Mouse (Mus musculus): ENCODE measurements at regions not wholly inside any gene's neighbourhood (a gene's known extent, or its start where the extent isn't known, plus 50 kb on each side); places are given as distances from the start of the nearest gene placed in this dataset.

DNA sequence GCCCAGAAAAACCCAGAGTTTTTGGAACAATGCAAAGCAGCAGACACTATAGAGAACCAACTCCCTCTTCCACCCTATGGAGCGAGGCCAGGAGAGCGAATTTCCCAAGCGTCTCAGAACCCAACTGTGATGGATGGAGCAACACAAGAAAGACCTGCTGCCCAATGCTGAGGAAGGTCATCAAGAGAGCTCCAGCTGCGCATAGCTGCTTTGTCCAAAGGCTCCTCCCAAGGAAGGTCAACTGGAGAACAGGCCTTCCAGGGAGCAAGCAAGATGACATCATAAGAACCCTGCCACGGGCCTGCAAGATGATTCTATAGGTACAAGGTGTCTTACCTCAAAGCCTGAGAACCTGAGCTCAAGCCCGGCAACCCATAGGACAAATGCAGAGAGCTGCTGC lies 104.5 kb upstream of the Lpar1 start:
- H3K27ac ChIP-seq, result no peak overlapping the region
- no peaks in the 10 kb centered on the region for H3K9me3 ChIP-seq
- H3K36me3 ChIP-seq, result no peaks in the 10 kb centered on the region
- peaks cover 3% of the 10 kb centered on the region for H3K4me1 ChIP-seq
- H3K27me3 ChIP-seq, result no peaks in the 10 kb centered on the region
- WGBS, result 47% methylated on average over 6 of the region's 6 CpGs
- no peak overlapping the region for H3K4me2 ChIP-seq
- ATAC-seq (ENCODE audit: borderline replicate concordance, extremely low read depth, low FRiP score, low TSS enrichment), result no peak
- no peak overlapping the region for H3K9ac ChIP-seq
- H3K4me3 ChIP-seq, result no peak overlapping the region

DNA sequence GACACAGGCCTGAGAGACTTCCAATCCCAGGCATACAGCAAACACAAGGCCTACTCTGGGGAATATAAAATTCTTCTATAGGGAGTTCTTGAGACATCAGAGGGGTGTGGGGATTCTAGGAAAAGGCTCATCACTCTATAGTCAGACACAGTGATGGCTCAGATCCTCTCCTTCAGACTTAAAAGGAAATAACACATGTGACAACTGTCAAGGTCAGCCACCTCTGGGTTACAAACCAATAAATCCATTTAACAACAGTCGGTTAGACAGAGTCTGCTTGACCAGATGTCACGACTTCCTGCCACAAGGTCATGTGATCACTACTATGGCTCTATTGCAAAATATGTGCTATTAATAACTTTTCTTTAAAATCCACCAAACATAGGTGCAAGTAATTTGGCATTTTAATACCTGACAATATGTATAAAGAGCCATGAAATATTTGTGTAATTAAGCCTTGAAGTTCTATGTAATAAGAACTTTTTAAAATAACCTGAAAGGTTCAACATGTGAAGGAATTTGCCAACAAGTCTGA lies 94.1 kb upstream of the Lpar1 start:
- no peak overlapping the region for H3K27ac ChIP-seq

DNA sequence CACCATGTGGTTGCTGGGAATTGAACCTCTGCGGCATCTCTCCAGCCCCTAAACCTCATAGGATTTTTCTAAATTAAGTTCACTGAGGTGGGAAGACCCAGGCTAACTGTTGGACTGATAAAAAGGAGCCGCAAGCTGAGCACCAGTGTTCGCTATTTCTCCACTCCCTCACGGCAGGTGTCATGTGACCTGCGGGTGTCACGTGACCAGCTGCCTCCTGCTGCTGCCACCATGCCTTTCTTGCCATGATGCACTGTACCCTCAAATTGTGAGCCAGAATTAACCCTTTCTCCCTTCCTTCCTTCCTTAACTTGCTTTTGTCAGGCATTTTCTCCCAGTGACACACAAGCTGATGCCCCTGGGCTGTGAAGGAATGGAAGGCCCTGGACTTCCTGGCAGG lies 93.1 kb upstream of the Lpar1 start:
- Histone ChIP-seq H3K4me2 (no peak overlapping the region), H3K27me3 (no peaks in the 10 kb centered on the region), H3K4me1 (no peaks in the 10 kb centered on the region; the same call in 1 of the 2 replicates), H3K27ac (no peak overlapping the region), H3K36me3 (no peaks in the 10 kb centered on the region), H3K4me3 (no peak overlapping the region), H3K9me3 (no peaks in the 10 kb centered on the region), H3K9ac (no peak overlapping the region)
- no peak for ATAC-seq (ENCODE audit: borderline replicate concordance, extremely low read depth, low FRiP score, low TSS enrichment)
- WGBS, result 94% methylated on average over 6 of the region's 6 CpGs

More for the DNA sequence above, 94.1 kb upstream of the Lpar1 start:
- 39% methylated on average over 2 of the region's 2 CpGs for WGBS
- H3K4me2 ChIP-seq, result no peak overlapping the region
- no peak overlapping the region for H3K9ac ChIP-seq
- H3K27me3 ChIP-seq, result no peaks in the 10 kb centered on the region
- H3K36me3 ChIP-seq, result no peaks in the 10 kb centered on the region
- no peaks in the 10 kb centered on the region; the same call in 1 of the 2 replicates for H3K4me1 ChIP-seq
- no peak for ATAC-seq (ENCODE audit: borderline replicate concordance, extremely low read depth, low FRiP score, low TSS enrichment)
- H3K4me3 ChIP-seq, result no peak overlapping the region
- no peaks in the 10 kb centered on the region for H3K9me3 ChIP-seq

DNA sequence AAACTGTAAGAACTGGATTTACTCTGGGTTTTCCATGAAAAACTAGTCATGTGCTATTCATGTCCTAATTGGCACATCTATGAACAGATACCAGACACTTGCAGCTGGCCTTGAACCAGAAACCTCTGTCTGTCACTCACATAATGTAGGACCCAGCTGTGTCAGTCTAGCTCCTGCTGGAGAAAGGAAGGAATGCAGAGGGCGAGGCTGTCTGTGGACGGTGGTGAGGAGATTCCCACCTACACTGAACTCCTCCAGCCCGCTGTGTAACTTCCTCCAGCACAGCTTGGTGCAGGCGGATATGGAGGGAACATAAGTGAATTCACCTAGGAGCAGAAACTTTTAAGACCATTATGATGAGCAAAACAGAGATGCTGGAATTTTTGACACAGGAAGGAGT lies 89.7 kb upstream of the Lpar1 start:
- H3K27me3 ChIP-seq, result no peaks in the 10 kb centered on the region
- no peak for ATAC-seq (ENCODE audit: borderline replicate concordance, extremely low read depth, low FRiP score, low TSS enrichment)
- no peaks in the 10 kb centered on the region for H3K9me3 ChIP-seq
- no peaks in the 10 kb centered on the region; the same call in 1 of the 2 replicates for H3K4me1 ChIP-seq
- 32% methylated on average over 4 of the region's 4 CpGs for WGBS
- no peaks in the 10 kb centered on the region for H3K36me3 ChIP-seq
- no peak overlapping the region for H3K4me2 ChIP-seq
- no peak overlapping the region for H3K4me3 ChIP-seq
- H3K27ac ChIP-seq, result no peak overlapping the region
- no peak overlapping the region for H3K9ac ChIP-seq

DNA sequence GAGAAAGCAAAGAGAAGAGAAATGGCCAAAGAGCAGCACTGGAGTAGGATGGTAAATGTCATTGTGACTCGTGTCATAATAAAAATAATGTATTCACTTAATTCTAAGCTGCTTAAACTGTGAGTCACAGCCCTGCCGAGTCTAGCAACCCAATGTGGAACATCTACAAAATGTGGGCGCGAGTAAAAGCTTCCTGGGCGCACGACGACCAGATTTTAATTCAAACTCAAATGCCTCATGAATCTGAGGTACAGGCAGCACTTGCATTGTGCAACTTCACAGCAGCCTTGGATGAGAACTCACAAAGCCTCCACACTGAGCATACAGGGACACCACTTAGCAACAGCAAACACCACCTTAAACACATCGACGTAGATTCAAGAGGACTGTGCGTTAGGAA lies 88.5 kb upstream of the Lpar1 start:
- H3K27ac ChIP-seq, result no peak overlapping the region
- H3K9ac ChIP-seq, result no peak overlapping the region
- no peaks in the 10 kb centered on the region for H3K27me3 ChIP-seq
- H3K4me2 ChIP-seq, result no peak overlapping the region
- no peaks in the 10 kb centered on the region for H3K36me3 ChIP-seq
- 85% methylated on average over 10 of the region's 10 CpGs for WGBS
- no peak for ATAC-seq (ENCODE audit: borderline replicate concordance, extremely low read depth, low FRiP score, low TSS enrichment)
- no peaks in the 10 kb centered on the region; the same call in 1 of the 2 replicates for H3K4me1 ChIP-seq
- H3K4me3 ChIP-seq, result no peak overlapping the region
- H3K9me3 ChIP-seq, result no peaks in the 10 kb centered on the region

DNA sequence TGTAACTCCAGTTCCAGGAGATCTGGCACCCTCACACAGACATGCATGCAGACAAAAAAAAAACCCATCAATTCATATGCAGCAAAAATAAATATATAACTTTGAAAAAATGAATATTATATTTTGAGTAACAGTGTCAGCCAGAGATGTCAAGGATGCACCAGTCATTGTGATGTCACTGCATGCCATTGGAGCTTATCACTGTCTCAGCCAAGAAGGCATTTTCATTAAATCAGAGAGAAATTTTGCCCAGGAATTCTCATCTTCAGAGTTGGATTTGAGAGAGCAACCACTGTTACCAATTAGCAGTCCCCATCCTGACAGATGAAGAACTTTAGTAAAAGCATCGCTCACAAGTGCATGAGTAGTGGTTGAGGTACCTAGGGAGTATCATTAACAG lies 79.0 kb upstream of the Lpar1 start:
- Histone ChIP-seq H3K9me3 (no peaks in the 10 kb centered on the region), H3K36me3 (no peaks in the 10 kb centered on the region), H3K9ac (no peak overlapping the region), H3K4me2 (no peak overlapping the region), H3K27me3 (no peaks in the 10 kb centered on the region), H3K4me1 (no peaks in the 10 kb centered on the region), H3K27ac (no peak overlapping the region), H3K4me3 (no peak overlapping the region)
- ATAC-seq (ENCODE audit: borderline replicate concordance, extremely low read depth, low FRiP score, low TSS enrichment), result no peak
- 98% methylated on average over 1 of the region's 1 CpGs for WGBS

DNA sequence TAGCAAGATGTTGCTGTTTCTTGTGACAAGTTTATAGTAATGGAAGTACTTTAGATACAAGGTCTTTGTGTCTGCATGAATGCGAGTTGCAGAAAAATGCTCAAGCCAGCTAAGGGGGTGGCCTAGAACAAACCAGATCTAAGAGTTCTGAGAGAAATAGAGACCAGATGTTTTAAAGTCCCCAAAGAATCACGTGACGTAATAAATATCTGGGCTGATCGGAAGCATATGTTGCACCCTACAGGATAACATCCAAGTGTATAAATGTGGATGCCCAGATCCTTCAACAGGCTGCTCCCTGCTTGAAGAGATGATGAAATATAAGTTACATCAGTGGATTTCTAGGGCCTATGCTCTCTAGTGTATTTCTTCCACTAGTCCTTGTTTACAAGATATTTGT lies 77.7 kb upstream of the Lpar1 start:
- Histone ChIP-seq H3K9ac (no peak overlapping the region), H3K4me3 (no peak overlapping the region), H3K4me1 (no peaks in the 10 kb centered on the region), H3K27me3 (no peaks in the 10 kb centered on the region), H3K4me2 (no peak overlapping the region), H3K27ac (no peak overlapping the region), H3K9me3 (no peaks in the 10 kb centered on the region), H3K36me3 (no peaks in the 10 kb centered on the region)
- peak; percentile 42; the same call in 1 of the 2 replicates for ATAC-seq (ENCODE audit: borderline replicate concordance, extremely low read depth, low FRiP score, low TSS enrichment)
- 58% methylated on average over 4 of the region's 4 CpGs for WGBS

DNA sequence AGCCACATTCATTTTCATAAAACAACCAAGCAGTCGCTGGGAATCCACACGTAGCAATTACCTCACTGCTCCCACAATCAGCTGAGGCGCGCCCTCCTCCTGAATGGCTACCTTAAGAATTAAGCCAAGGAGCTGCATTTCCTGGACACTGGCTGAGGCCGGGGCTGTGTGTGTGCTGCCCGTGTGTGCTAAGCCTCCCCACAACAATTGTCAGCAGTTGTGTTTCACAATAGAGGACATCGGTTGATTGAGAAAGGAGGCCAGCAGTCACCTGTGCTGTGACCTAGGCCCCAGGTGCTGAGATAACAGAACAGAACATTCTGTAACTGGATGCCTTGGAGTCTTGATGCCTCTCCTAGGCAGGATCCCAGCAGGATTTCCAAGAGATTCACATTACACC lies 73.3 kb upstream of the Lpar1 start:
- H3K27me3 ChIP-seq, result no peaks in the 10 kb centered on the region
- no peak overlapping the region for H3K4me2 ChIP-seq
- H3K36me3 ChIP-seq, result no peaks in the 10 kb centered on the region
- no peak overlapping the region for H3K4me3 ChIP-seq
- no peak overlapping the region for H3K9ac ChIP-seq
- H3K4me1 ChIP-seq, result no peaks in the 10 kb centered on the region
- WGBS, result 49% methylated on average over 7 of the region's 7 CpGs
- ATAC-seq (ENCODE audit: borderline replicate concordance, extremely low read depth, low FRiP score, low TSS enrichment), result no peak
- no peaks in the 10 kb centered on the region for H3K9me3 ChIP-seq
- no peak overlapping the region for H3K27ac ChIP-seq

DNA sequence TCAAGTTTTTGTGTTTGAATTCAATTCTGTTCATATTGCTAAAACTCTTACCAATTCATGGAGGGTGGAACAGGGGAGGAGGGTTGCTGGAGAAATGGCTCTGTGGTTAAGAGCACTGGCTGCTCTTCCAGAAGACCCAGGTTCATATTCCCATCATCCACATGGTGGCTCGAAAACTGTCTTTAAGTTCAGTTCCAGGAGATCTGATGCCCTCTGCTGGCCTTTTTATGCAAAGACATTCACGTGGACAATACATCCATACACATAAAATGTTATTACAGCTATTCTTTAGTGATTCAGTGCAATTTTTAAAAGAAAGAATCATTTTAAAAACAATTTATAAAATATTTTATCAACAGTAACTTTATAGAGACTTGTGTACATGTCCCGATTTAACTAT lies 70.4 kb upstream of the Lpar1 start:
- H3K36me3 ChIP-seq, result no peaks in the 10 kb centered on the region
- no peaks in the 10 kb centered on the region for H3K9me3 ChIP-seq
- no peaks in the 10 kb centered on the region for H3K27me3 ChIP-seq
- no peak overlapping the region for H3K4me2 ChIP-seq
- H3K27ac ChIP-seq, result no peak overlapping the region
- no peak overlapping the region for H3K9ac ChIP-seq
- ATAC-seq (ENCODE audit: borderline replicate concordance, extremely low read depth, low FRiP score, low TSS enrichment), result no peak
- no peak overlapping the region for H3K4me3 ChIP-seq
- 75% methylated on average over 3 of the region's 3 CpGs for WGBS
- H3K4me1 ChIP-seq, result no peaks in the 10 kb centered on the region

DNA sequence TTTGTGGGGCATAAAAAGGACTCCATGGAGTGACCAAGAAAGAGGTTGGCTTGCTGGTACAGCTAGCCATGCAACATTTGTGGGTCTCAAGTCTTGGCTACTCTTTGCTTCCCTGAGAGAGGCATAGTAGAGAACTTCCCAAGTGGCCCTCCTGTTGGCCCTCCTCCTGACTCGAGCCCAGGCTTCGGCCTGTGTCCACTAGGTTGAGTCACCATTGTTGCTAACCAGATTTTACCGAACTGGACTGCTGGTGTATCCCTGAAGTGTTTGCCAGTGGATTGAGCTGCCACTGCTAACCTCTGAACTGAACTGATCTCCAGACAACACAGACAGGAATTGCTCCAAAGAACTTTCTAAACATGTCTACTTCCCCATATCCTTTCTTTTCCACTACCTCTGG lies 66.9 kb upstream of the Lpar1 start:
- Histone ChIP-seq H3K9ac (no peak overlapping the region), H3K36me3 (no peaks in the 10 kb centered on the region), H3K4me1 (no peaks in the 10 kb centered on the region), H3K4me3 (no peak overlapping the region), H3K9me3 (no peaks in the 10 kb centered on the region), H3K27ac (no peak overlapping the region), H3K27me3 (no peaks in the 10 kb centered on the region), H3K4me2 (no peak overlapping the region)
- WGBS, result 87% methylated on average over 3 of the region's 3 CpGs
- no peak for ATAC-seq (ENCODE audit: borderline replicate concordance, extremely low read depth, low FRiP score, low TSS enrichment)

DNA sequence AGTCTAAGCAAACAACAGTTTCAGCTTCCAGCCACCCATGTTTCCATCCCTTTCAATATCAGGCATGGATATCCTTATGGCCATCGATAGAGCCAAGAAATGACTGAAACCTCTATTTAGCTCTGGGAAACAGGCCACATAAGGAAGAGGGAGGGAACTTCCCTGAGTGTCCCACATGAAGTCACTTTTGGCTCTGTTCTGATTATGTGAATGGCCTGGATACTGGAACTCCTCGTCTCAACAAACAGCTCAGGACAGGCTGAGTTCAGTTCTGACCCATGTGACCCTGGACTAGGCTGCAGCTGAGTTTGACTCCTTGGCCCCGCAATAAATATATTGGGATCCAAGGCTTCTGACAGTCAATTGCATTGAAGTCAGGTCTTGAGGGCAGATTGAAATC lies 63.6 kb upstream of the Lpar1 start:
- no peaks in the 10 kb centered on the region for H3K4me1 ChIP-seq
- no peaks in the 10 kb centered on the region for H3K36me3 ChIP-seq
- H3K27me3 ChIP-seq, result no peaks in the 10 kb centered on the region
- no peaks in the 10 kb centered on the region for H3K9me3 ChIP-seq
- no peak overlapping the region for H3K9ac ChIP-seq
- 75% methylated on average over 3 of the region's 3 CpGs for WGBS
- H3K27ac ChIP-seq, result no peak overlapping the region
- ATAC-seq (ENCODE audit: borderline replicate concordance, extremely low read depth, low FRiP score, low TSS enrichment), result no peak
- H3K4me2 ChIP-seq, result no peak overlapping the region
- H3K4me3 ChIP-seq, result no peak overlapping the region

DNA sequence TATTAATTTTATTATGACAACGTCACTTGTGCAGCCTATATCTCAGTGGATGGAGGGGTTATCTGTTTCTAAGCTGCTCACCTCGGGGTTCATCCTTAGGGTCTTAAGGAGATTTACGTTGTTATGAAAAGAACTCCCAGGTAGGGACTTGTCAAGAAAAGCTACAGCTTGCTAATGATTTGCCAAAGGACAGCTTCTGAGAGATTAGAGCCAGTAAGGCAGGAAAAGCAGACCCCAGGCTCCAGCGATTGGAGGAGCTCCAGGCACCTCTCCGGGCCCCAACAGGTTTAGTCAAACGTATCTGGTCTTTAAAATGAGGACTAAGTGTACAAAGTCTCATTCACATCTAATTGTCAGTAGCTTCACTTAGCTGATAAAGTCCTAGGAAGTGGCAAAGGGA lies 59.8 kb upstream of the Lpar1 start:
- no peak overlapping the region for H3K9ac ChIP-seq
- H3K27me3 ChIP-seq, result no peaks in the 10 kb centered on the region
- H3K27ac ChIP-seq, result no peak overlapping the region
- H3K4me1 ChIP-seq, result no peaks in the 10 kb centered on the region
- no peaks in the 10 kb centered on the region for H3K9me3 ChIP-seq
- H3K36me3 ChIP-seq, result no peaks in the 10 kb centered on the region
- WGBS, result 42% methylated on average over 6 of the region's 6 CpGs
- no peak for ATAC-seq (ENCODE audit: borderline replicate concordance, extremely low read depth, low FRiP score, low TSS enrichment)
- H3K4me3 ChIP-seq, result no peak overlapping the region
- no peak overlapping the region for H3K4me2 ChIP-seq

DNA sequence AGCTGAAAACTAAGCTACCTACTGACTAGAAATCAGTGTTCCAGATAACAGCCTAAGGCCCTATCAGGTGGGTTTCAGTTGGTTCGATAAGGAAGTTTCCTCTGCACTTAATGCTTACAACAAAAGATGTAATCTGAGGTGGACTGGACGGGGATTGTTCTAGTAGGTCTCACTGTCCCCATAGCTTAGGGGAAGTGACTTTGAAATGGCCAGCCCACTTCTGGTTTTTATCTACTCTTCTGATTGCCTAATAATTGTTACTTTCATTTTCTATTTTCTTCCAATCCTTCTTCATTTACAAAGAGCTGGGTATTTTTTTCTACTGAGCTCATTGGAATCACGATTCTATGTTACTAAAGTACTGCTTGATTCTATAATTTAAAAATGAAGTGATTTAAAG lies 59.3 kb upstream of the Lpar1 start:
- 67% methylated on average over 3 of the region's 3 CpGs for WGBS
- no peak for ATAC-seq (ENCODE audit: borderline replicate concordance, extremely low read depth, low FRiP score, low TSS enrichment)
- H3K27ac ChIP-seq, result no peak overlapping the region

More for the DNA sequence above, 59.3 kb upstream of the Lpar1 start:
- H3K4me2 ChIP-seq, result no peak overlapping the region
- no peaks in the 10 kb centered on the region for H3K27me3 ChIP-seq
- H3K9me3 ChIP-seq, result no peaks in the 10 kb centered on the region
- no peaks in the 10 kb centered on the region for H3K4me1 ChIP-seq
- H3K9ac ChIP-seq, result no peak overlapping the region
- H3K4me3 ChIP-seq, result no peak overlapping the region
- no peaks in the 10 kb centered on the region for H3K36me3 ChIP-seq
